Mouse (Mus musculus): ENCODE results near the gene Tfap2b.

DNA sequence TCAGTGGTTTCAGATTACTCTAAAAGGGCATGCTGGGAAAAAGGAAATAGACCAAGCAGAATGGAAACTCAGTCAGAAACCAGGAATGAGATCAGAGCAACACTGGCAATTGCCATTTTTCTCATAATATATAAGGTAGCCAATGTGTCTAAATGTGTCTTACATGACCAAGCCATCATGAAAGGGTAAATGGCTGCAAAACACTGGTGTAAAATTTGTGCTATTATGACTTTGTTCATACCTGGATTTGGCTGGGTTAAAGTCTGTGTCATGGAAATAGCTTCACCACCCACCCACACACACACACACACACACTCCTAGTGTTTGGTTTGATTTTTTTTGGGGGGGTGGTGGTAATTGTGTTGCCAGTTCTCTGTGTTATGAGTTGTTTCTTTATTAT lies 10.7 kb downstream of the Tfap2b start:
- no peak for TF ChIP-seq CTCF (IDR thresholded peaks at IDR 0.05 in 2 of 3, conservative IDR thresholded peaks at IDR 0.05 in 1 of 3; ENCODE audit: control insufficient read depth in 1 of 3, insufficient read depth in 1 of 3, low read depth in 2 of 3, low read length in 3 of 3, poor library complexity in 1 of 3, severe bottlenecking in 1 of 3)
- no peak for TF ChIP-seq MAX (IDR thresholded peaks at IDR 0.05; ENCODE audit: low read length)
- no peak for TF ChIP-seq SIN3A (IDR thresholded peaks at IDR 0.05; ENCODE audit: low read length)
- TF ChIP-seq POLR2A (IDR thresholded peaks at IDR 0.05; ENCODE audit: control insufficient read depth in 1 of 2, insufficient read depth in 1 of 2, low read depth in 1 of 2, low read length in 2 of 2, poor library complexity in 1 of 2) = no peak
- TF ChIP-seq GABPA (IDR thresholded peaks at IDR 0.05; ENCODE audit: low read depth, low read length) = no peak
- TF ChIP-seq POLR2AphosphoS5 (IDR thresholded peaks at IDR 0.05; ENCODE audit: borderline replicate concordance, low read depth, low read length) = no peak
- no peak for TF ChIP-seq EP300 (IDR thresholded peaks at IDR 0.05; ENCODE audit: low read depth in 1 of 2, low read length in 2 of 2)
- no peak for TF ChIP-seq TAL1 (IDR thresholded peaks at IDR 0.05; ENCODE audit: low read length)
- TF ChIP-seq TBP (IDR thresholded peaks at IDR 0.05; ENCODE audit: low read depth, low read length) = no peak
- no peak for TF ChIP-seq ZNF384 (IDR thresholded peaks at IDR 0.05; ENCODE audit: low read depth, low read length)
- TF ChIP-seq USF1 (IDR thresholded peaks at IDR 0.05; ENCODE audit: low read depth, low read length) = no peak
- TF ChIP-seq ELF1 (IDR thresholded peaks at IDR 0.05; ENCODE audit: low read depth, low read length) = no peak
- no peak for TF ChIP-seq GATA1 (IDR thresholded peaks at IDR 0.05; ENCODE audit: low read depth, low read length)
- no peak for TF ChIP-seq MEF2A (IDR thresholded peaks at IDR 0.05; ENCODE audit: extremely low read depth, insufficient replicate concordance, low read depth, low read length, poor library complexity, severe bottlenecking)

Measured in MEL (cell line).